Mouse (Mus musculus) MEL (cell line): ENCODE measurements around the gene Pdxk. TPM values are rescaled to one million over a fixed set of nuclear protein-coding genes. Genes with fewer than 3 reads are reported as not detected.

ENCODE experiments used
- DNase-seq: peaks from one replicate; pipeline ENCODE4 v3.0.0; 2011; ENCODE audit warnings: low read depth, low spot score
- H3K27ac ChIP-seq: 2 replicates; pipeline ENCODE4 v1.5.1; 2012; ENCODE audit warnings: low read depth, mild to moderate bottlenecking, control low read depth, low read length, moderate library complexity; ENCODE audit not compliant: control insufficient read depth
- H3K27me3 ChIP-seq, 2 experiments: fragments of 150-350 bp in 1 of 2; sonication (generic) in 1 of 2; 2 replicates each; pipeline ENCODE4 v1.6.1; 2012; ENCODE audit warnings: low read length in 2 of 2, mild to moderate bottlenecking in 2 of 2, improper control_type of control experiment in 1 of 2, moderate library complexity in 1 of 2; ENCODE audit not compliant: insufficient read depth in 2 of 2, control insufficient read depth in 1 of 2
- H3K36me3 ChIP-seq, 2 experiments: 2 replicates each; pipeline ENCODE4 v1.6.1; 2012 to 2014; ENCODE audit warnings: low read length in 2 of 2, improper control_type of control experiment in 1 of 2, inconsistent platforms in 1 of 2, mild to moderate bottlenecking in 1 of 2; ENCODE audit not compliant: insufficient read depth in 2 of 2, control insufficient read depth in 1 of 2
- H3K4me1 ChIP-seq, 2 experiments: fragments of 150-350 bp in 1 of 2; sonication (generic) in 1 of 2; 2 replicates each; pipeline ENCODE4 v1.6.1; 2012; ENCODE audit warnings: low read length in 2 of 2, improper control_type of control experiment in 1 of 2, mild to moderate bottlenecking in 1 of 2; ENCODE audit not compliant: insufficient read depth in 2 of 2, control insufficient read depth in 1 of 2
- H3K4me3 ChIP-seq, 2 experiments: fragments of 150-350 bp in 1 of 2; sonication (generic) in 1 of 2; 2 replicates each; pipeline ENCODE4 v1.5.1; 2012; ENCODE audit warnings: low read depth in 2 of 2, low read length in 2 of 2, mild to moderate bottlenecking in 2 of 2, moderate library complexity in 2 of 2, control low read depth in 1 of 2, improper control_type of control experiment in 1 of 2; ENCODE audit not compliant: control insufficient read depth in 1 of 2, insufficient read depth in 1 of 2
- H3K79me2 ChIP-seq: 2 replicates; pipeline ENCODE4 v1.6.1; 2012; ENCODE audit warnings: mild to moderate bottlenecking, low read length, moderate library complexity; ENCODE audit not compliant: control insufficient read depth, poor library complexity, insufficient read depth
- H3K9ac ChIP-seq: 2 replicates; pipeline ENCODE4 v1.6.1; 2012; ENCODE audit warnings: low read depth, mild to moderate bottlenecking, control low read depth, low read length, moderate library complexity; ENCODE audit not compliant: control insufficient read depth, poor library complexity, severe bottlenecking
- H3K9me3 ChIP-seq: fragments of 150-350 bp; sonication (generic); replicated peaks from 2 replicates; pipeline ENCODE4 v1.6.1; 2012; ENCODE audit warnings: mild to moderate bottlenecking, low read length, improper control_type of control experiment, moderate library complexity; ENCODE audit not compliant: insufficient read depth
- CHD2 ChIP-seq: IDR thresholded peaks from 2 replicates; pipeline ENCODE4 v1.6.1; 2011; ENCODE audit warnings: low read length, improper control_type of control experiment
- CTCF ChIP-seq, 3 experiments: IDR thresholded peaks in 2 of 3; conservative IDR thresholded peaks in 1 of 3; 2 replicates each; pipeline ENCODE4 v1.5.1; 2011 to 2012; ENCODE audit warnings: low read length in 3 of 3, low read depth in 2 of 3, mild to moderate bottlenecking in 2 of 3, improper control_type of control experiment in 1 of 3, inconsistent platforms in 1 of 3, mixed read lengths in 1 of 3, moderate library complexity in 1 of 3; ENCODE audit not compliant: control insufficient read depth in 1 of 3, insufficient read depth in 1 of 3, poor library complexity in 1 of 3, severe bottlenecking in 1 of 3
- E2F4 ChIP-seq: IDR thresholded peaks from 2 replicates; pipeline ENCODE4 v1.6.1; 2011; ENCODE audit warnings: low read depth, low read length, improper control_type of control experiment, borderline replicate concordance
- EP300 ChIP-seq, 2 experiments: IDR thresholded peaks; 2 replicates each; pipeline ENCODE4 v1.6.1; 2011; ENCODE audit warnings: improper control_type of control experiment in 2 of 2, low read length in 2 of 2, low read depth in 1 of 2, mild to moderate bottlenecking in 1 of 2
- ETS1 ChIP-seq: IDR thresholded peaks from 2 replicates; pipeline ENCODE4 v1.6.1; 2012; ENCODE audit warnings: low read depth, mild to moderate bottlenecking, inconsistent platforms, low read length, improper control_type of control experiment, moderate library complexity
- HCFC1 ChIP-seq: IDR thresholded peaks from 2 replicates; pipeline ENCODE4 v1.6.1; 2012; ENCODE audit warnings: low read depth, mild to moderate bottlenecking, inconsistent platforms, low read length, improper control_type of control experiment, moderate library complexity
- JUND ChIP-seq: IDR thresholded peaks from 2 replicates; pipeline ENCODE4 v1.6.1; 2011; ENCODE audit warnings: low read depth, mild to moderate bottlenecking, improper control_type of control experiment, low read length
- KAT2A ChIP-seq: conservative IDR thresholded peaks from 2 replicates; pipeline ENCODE4 v1.6.1; 2012; ENCODE audit warnings: low read depth, low read length, improper control_type of control experiment, inconsistent platforms
- MAFK ChIP-seq: IDR thresholded peaks from 2 replicates; pipeline ENCODE4 v1.6.1; 2011; ENCODE audit warnings: low read depth, mild to moderate bottlenecking, low read length, improper control_type of control experiment, borderline replicate concordance
- MAX ChIP-seq: IDR thresholded peaks from 2 replicates; pipeline ENCODE4 v1.6.1; 2011; ENCODE audit warnings: low read length, improper control_type of control experiment
- MAZ ChIP-seq: IDR thresholded peaks from 2 replicates; pipeline ENCODE4 v1.6.1; 2012; ENCODE audit warnings: low read depth, mild to moderate bottlenecking, inconsistent platforms, low read length, improper control_type of control experiment
- MXI1 ChIP-seq: IDR thresholded peaks from 2 replicates; pipeline ENCODE4 v1.6.1; 2011; ENCODE audit warnings: mild to moderate bottlenecking, low read depth, low read length, improper control_type of control experiment
- NRF1 ChIP-seq: IDR thresholded peaks from 2 replicates; pipeline ENCODE4 v1.6.1; 2014; ENCODE audit warnings: low read depth, mild to moderate bottlenecking, inconsistent platforms, low read length, improper control_type of control experiment, moderate library complexity; ENCODE audit not compliant: poor library complexity, insufficient read depth, severe bottlenecking
- POLR2AphosphoS2 ChIP-seq: IDR thresholded peaks from 2 replicates; pipeline ENCODE4 v1.6.1; 2011; ENCODE audit warnings: low read length, improper control_type of control experiment
- SIN3A ChIP-seq: IDR thresholded peaks from 2 replicates; pipeline ENCODE4 v1.6.1; 2012; ENCODE audit warnings: low read length, improper control_type of control experiment, inconsistent platforms
- SMC3 ChIP-seq: IDR thresholded peaks from 2 replicates; pipeline ENCODE4 v1.6.1; 2011; ENCODE audit warnings: low read depth, low read length, improper control_type of control experiment
- TAL1 ChIP-seq: IDR thresholded peaks from 2 replicates; pipeline ENCODE4 v1.6.1; 2012; ENCODE audit warnings: mild to moderate bottlenecking, inconsistent platforms, low read length, moderate library complexity, mixed read lengths
- TBP ChIP-seq: IDR thresholded peaks from 2 replicates; pipeline ENCODE4 v1.8.0; 2011; ENCODE audit warnings: low read depth, low read length, improper control_type of control experiment
- TCF12 ChIP-seq: IDR thresholded peaks from 2 replicates; pipeline ENCODE4 v1.6.1; 2014; ENCODE audit warnings: low read depth, mild to moderate bottlenecking, inconsistent platforms, low read length, improper control_type of control experiment, moderate library complexity
- UBTF ChIP-seq: IDR thresholded peaks from 2 replicates; pipeline ENCODE4 v1.6.1; 2012; ENCODE audit warnings: low read depth, mild to moderate bottlenecking, inconsistent platforms, low read length, improper control_type of control experiment, moderate library complexity, borderline replicate concordance; ENCODE audit not compliant: insufficient read depth
- USF2 ChIP-seq, 2 experiments: IDR thresholded peaks; 2 replicates each; pipeline ENCODE4 v1.6.1; 2011 to 2012; ENCODE audit warnings: improper control_type of control experiment in 2 of 2, low read length in 2 of 2, borderline replicate concordance in 1 of 2, inconsistent platforms in 1 of 2, low read depth in 1 of 2, mild to moderate bottlenecking in 1 of 2; ENCODE audit not compliant: insufficient read depth in 1 of 2
- ZKSCAN1 ChIP-seq: IDR thresholded peaks from 2 replicates; pipeline ENCODE4 v1.6.1; 2012; ENCODE audit warnings: low read depth, mild to moderate bottlenecking, inconsistent platforms, low read length, improper control_type of control experiment, moderate library complexity
- ZMIZ1 ChIP-seq: IDR thresholded peaks from 2 replicates; pipeline ENCODE4 v1.6.1; 2012; ENCODE audit warnings: low read depth, mild to moderate bottlenecking, inconsistent platforms, low read length, improper control_type of control experiment, moderate library complexity
- ZNF384 ChIP-seq: IDR thresholded peaks from 2 replicates; pipeline ENCODE4 v1.6.1; 2012; ENCODE audit warnings: low read depth, mild to moderate bottlenecking, inconsistent platforms, low read length, improper control_type of control experiment
- polyA plus RNA-seq, 2 experiments: library from polyadenylated mRNA; stranded (reverse) in 1 of 2; unstranded in 1 of 2; fragments of >175 nt in 1 of 2; fragments of >200 nt in 1 of 2; gene quantifications; 2 replicates each; pipeline versions ENCODE4 v1.2.1 to v1.2.4; 2012; ENCODE audit warnings: low replicate concordance in 2 of 2, low read depth in 1 of 2; ENCODE audit not compliant: insufficient read length in 2 of 2, insufficient read depth in 1 of 2, missing spikeins in 1 of 2
- total RNA-seq: library from RNA; depleted of rRNA; stranded (reverse); fragments of 300-350 nt; gene quantifications from 2 replicates; pipeline ENCODE4 v1.2.3, GENCODE M21; 2012

The Pdxk gene
- total and polyA plus RNA-seq, 3 experiments, result 28.7 to 29.3 TPM; not detected in 1

GRCm38 (mm10) chr10:78407132-78407531, 57.6 kb downstream of the Pdxk start:
- H3K4me1 ChIP-seq, result peaks cover 0 to 14% of the 10 kb centered on the region in 2 experiments; a peak in 3 of 4 replicates
- no peak overlapping the region for H3K4me3 ChIP-seq
- peaks cover 19% of the 10 kb centered on the region for H3K79me2 ChIP-seq
- no peaks in the 10 kb centered on the region for H3K27me3 ChIP-seq
- no peak overlapping the region for H3K9ac ChIP-seq
- H3K27ac ChIP-seq, result no peak overlapping the region
- no peak for DNase-seq
- H3K9me3 ChIP-seq, result no peaks in the 10 kb centered on the region
- peaks cover 4 to 20% of the 10 kb centered on the region in 2 experiments for H3K36me3 ChIP-seq
- TF ChIP-seq HCFC1, result no peak

- H3K27me3 ChIP-seq, result no peaks in the 10 kb centered on the region
- H3K36me3 ChIP-seq, result peaks cover 4 to 18% of the 10 kb centered on the region in 2 experiments
- peaks cover 10% of the 10 kb centered on the region for H3K79me2 ChIP-seq
- peaks cover 0 to 14% of the 10 kb centered on the region in 2 experiments; a peak in 3 of 4 replicates for H3K4me1 ChIP-seq
- no peaks in the 10 kb centered on the region for H3K9me3 ChIP-seq
- peak; percentile 77 for DNase-seq
- peak overlapping the region; percentile 36 for H3K27ac ChIP-seq
- no peak for TF ChIP-seq ZKSCAN1
- no peak for TF ChIP-seq KAT2A
- peak; percentile 54 to 55 for TF ChIP-seq EP300 (IDR thresholded peaks at IDR 0.05; ENCODE audit: low read depth in 1 of 2, low read length in 2 of 2)
- peak; percentile 32; the same call in 1 of the 2 replicates for TF ChIP-seq TCF12
- TF ChIP-seq SMC3, result no peak
- 0 out of 2 replicates have a peak, but pooled peaks have one; percentile 25 for TF ChIP-seq POLR2AphosphoS2
- 0 out of 2 replicates have a peak, but pooled peaks have one; percentile 30 for TF ChIP-seq MAX
- 0 out of 2 replicates have a peak, but pooled peaks have one; percentile 23 for TF ChIP-seq ETS1
- peak; percentile 46 for TF ChIP-seq SIN3A
- TF ChIP-seq MAZ, result 0 out of 2 replicates have a peak, but pooled peaks have one; percentile 24
- no peak for TF ChIP-seq CTCF (IDR thresholded peaks at IDR 0.05 in 2 of 3, conservative IDR thresholded peaks at IDR 0.05 in 1 of 3; ENCODE audit: control insufficient read depth in 1 of 3, insufficient read depth in 1 of 3, low read depth in 2 of 3, low read length in 3 of 3, poor library complexity in 1 of 3, severe bottlenecking in 1 of 3)
- peak; percentile 48 for TF ChIP-seq TAL1
- peak; percentile 53; the same call in 1 of the 2 replicates for TF ChIP-seq MXI1
- no peak overlapping the region for H3K4me3 ChIP-seq
- peak overlapping the region; percentile 18 for H3K9ac ChIP-seq
These were observed 58.6 kb downstream of the Pdxk start for GRCm38 (mm10) chr10:78406152-78406551.

GRCm38 (mm10) chr10:78402301-78402922, 62.4 kb downstream of the Pdxk start:
- peaks cover 4 to 19% of the 10 kb centered on the region in 2 experiments for H3K36me3 ChIP-seq
- no peaks in the 10 kb centered on the region for H3K27me3 ChIP-seq
- no peaks in the 10 kb centered on the region for H3K9me3 ChIP-seq
- DNase-seq, result no peak
- H3K4me1 ChIP-seq, result peaks cover 0 to 21% of the 10 kb centered on the region in 2 experiments; a peak in 3 of 4 replicates
- H3K79me2 ChIP-seq, result no peaks in the 10 kb centered on the region
- no peak overlapping the region for H3K4me3 ChIP-seq
- no peak overlapping the region for H3K9ac ChIP-seq
- no peak overlapping the region for H3K27ac ChIP-seq
- TF ChIP-seq MXI1 (no peak), CHD2 (no peak), TAL1 (no peak), USF2 (IDR thresholded peaks at IDR 0.05; ENCODE audit: borderline replicate concordance in 1 of 2, insufficient read depth in 1 of 2, low read depth in 1 of 2, low read length in 2 of 2) (no peak), HCFC1 (no peak), ZNF384 (no peak), MAX (no peak), POLR2AphosphoS2 (no peak), EP300 (IDR thresholded peaks at IDR 0.05; ENCODE audit: low read depth in 1 of 2, low read length in 2 of 2) (no peak), E2F4 (no peak), TBP (no peak), UBTF (no peak), MAZ (no peak), NRF1 (no peak), ZMIZ1 (no peak), MAFK (no peak), JUND (no peak)
